Mouse (Mus musculus): Measurements from ENCODE around the gene Olfr658. TPM values are rescaled to one million over a fixed set of nuclear protein-coding genes. Genes with fewer than 3 reads are reported as not detected.

The Olfr658 gene
- not detected in 2 replicates for polyA plus RNA-seq (2014; fragmentation: Nextera tagmentation; extraction: Ambion mirVana)

DNA sequence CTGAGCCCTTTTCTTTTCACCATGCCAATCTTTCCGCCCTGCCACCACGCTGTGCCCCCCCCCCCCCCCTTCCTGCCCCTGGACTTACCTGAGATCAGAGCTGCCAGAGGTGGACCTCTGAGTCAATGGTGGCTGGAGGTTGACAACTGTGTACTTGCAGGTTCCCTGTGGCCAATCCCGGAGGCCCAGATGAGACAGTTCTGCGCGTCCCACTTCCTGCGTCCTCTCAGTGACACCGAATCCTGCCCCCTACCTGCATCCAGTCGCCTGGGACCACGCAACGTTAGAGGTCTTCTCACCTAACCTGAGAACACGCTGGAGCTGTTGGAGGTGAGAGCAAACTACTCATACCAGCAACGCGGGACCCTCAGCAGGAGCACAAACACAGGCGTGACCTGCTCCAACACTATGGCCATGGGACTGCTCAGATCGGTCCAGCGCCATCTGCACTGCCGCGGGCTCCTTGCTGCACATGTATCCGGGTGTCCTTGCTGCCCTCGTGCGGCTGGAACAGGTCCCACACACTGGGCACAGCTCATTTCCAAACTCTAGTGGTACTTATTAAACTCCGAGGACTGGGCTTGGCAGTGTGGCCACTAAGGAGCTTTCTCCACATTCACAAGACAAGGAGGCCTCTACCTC, at the start of gene Olfr658:
Gene Olfr658 (minus strand): TSS at position 465 of the 642 bp plus-strand sequence.
- 38% methylated on average over 18 of the region's 22 CpGs for WGBS
- DNase-seq (ENCODE audit: low spot score): peak; percentile 41
- ATAC-seq (ENCODE audit: low read depth): peak; percentile 81

GRCm38 (mm10) chr7:104686201-104686600, 39.1 kb upstream of the Olfr658 start, which contains the start of gene Olfr661:
Olfr661 (plus strand) TSS chr7:104686501.
- WGBS: 87% methylated on average over 2 of the region's 2 CpGs
- Histone ChIP-seq H3K36me3 (ENCODE audit: control insufficient read depth, insufficient read depth, low read length) (no peaks in the 10 kb centered on the region), H3K27me3 (replicated peaks; ENCODE audit: control insufficient read depth, insufficient read depth, low read length) (no peaks in the 10 kb centered on the region), H3K4me2 (ENCODE audit: low read depth, low read length) (no peak within 1 kb of the TSS), H3K4me1 (ENCODE audit: control insufficient read depth, insufficient read depth, low read length) (no peaks in the 10 kb centered on the region), H3K9ac (ENCODE audit: low read depth, low read length) (no peak within 1 kb of the TSS), H3K27ac (replicated peaks; ENCODE audit: low read depth, low read length) (no peak within 1 kb of the TSS), H3K4me3 (ENCODE audit: low read depth, low read length) (no peak within 1 kb of the TSS), H3K9me3 (ENCODE audit: control insufficient read depth, low read length) (no peaks in the 10 kb centered on the region)
- DNase-seq (ENCODE audit: low spot score) (no peak), ATAC-seq (ENCODE audit: low read depth) (no peak)

More for the DNA sequence above, at the start of gene Olfr658:
- Histone ChIP-seq H3K4me2 (ENCODE audit: low read depth, low read length) (peak within 1 kb of the TSS; percentile 46), H3K4me3 (ENCODE audit: low read depth, low read length) (no peak within 1 kb of the TSS), H3K27ac (replicated peaks; ENCODE audit: low read depth, low read length) (no peak within 1 kb of the TSS), H3K4me1 (ENCODE audit: control insufficient read depth, insufficient read depth, low read length) (no peaks in the 10 kb centered on the region), H3K27me3 (replicated peaks; ENCODE audit: control insufficient read depth, insufficient read depth, low read length) (no peaks in the 10 kb centered on the region), H3K9ac (ENCODE audit: low read depth, low read length) (no peak within 1 kb of the TSS), H3K36me3 (ENCODE audit: control insufficient read depth, insufficient read depth, low read length) (no peaks in the 10 kb centered on the region), H3K9me3 (ENCODE audit: control insufficient read depth, low read length) (no peaks in the 10 kb centered on the region)

GRCm38 (mm10) chr7:104666453-104666852, 19.3 kb upstream of the Olfr658 start, which contains the start of gene Olfr659:
Olfr659 (plus strand) TSS chr7:104666753.
- DNase-seq (ENCODE audit: low spot score): no peak
- Histone ChIP-seq H3K9me3 (ENCODE audit: control insufficient read depth, low read length) (no peaks in the 10 kb centered on the region), H3K4me1 (ENCODE audit: control insufficient read depth, insufficient read depth, low read length) (no peaks in the 10 kb centered on the region), H3K9ac (ENCODE audit: low read depth, low read length) (no peak within 1 kb of the TSS), H3K4me2 (ENCODE audit: low read depth, low read length) (no peak within 1 kb of the TSS), H3K27me3 (replicated peaks; ENCODE audit: control insufficient read depth, insufficient read depth, low read length) (no peaks in the 10 kb centered on the region), H3K36me3 (ENCODE audit: control insufficient read depth, insufficient read depth, low read length) (no peaks in the 10 kb centered on the region), H3K4me3 (ENCODE audit: low read depth, low read length) (no peak within 1 kb of the TSS), H3K27ac (replicated peaks; ENCODE audit: low read depth, low read length) (no peak within 1 kb of the TSS)
- WGBS: 79% methylated on average over 3 of the region's 3 CpGs
- no peak for ATAC-seq (ENCODE audit: low read depth)

GRCm38 (mm10) chr7:104624494-104624893, 22.6 kb downstream of the Olfr658 start, which contains the start of gene Olfr657:
Olfr657 (plus strand) TSS chr7:104624794.
- no peak within 1 kb of the TSS for H3K4me2 ChIP-seq (ENCODE audit: low read depth, low read length)
- H3K27ac ChIP-seq (replicated peaks; ENCODE audit: low read depth, low read length): no peak within 1 kb of the TSS
- ATAC-seq (ENCODE audit: low read depth) (no peak), DNase-seq (ENCODE audit: low spot score) (no peak)
- H3K9me3 ChIP-seq (ENCODE audit: control insufficient read depth, low read length): no peaks in the 10 kb centered on the region; the same call in 1 of the 2 replicates
- no peak within 1 kb of the TSS for H3K9ac ChIP-seq (ENCODE audit: low read depth, low read length)
- no peaks in the 10 kb centered on the region for H3K36me3 ChIP-seq (ENCODE audit: control insufficient read depth, insufficient read depth, low read length)
- no peak within 1 kb of the TSS for H3K4me3 ChIP-seq (ENCODE audit: low read depth, low read length)
- no peaks in the 10 kb centered on the region for H3K27me3 ChIP-seq (replicated peaks; ENCODE audit: control insufficient read depth, insufficient read depth, low read length)
- no peaks in the 10 kb centered on the region for H3K4me1 ChIP-seq (ENCODE audit: control insufficient read depth, insufficient read depth, low read length)

GRCm38 (mm10) chr7:104613655-104614054, 33.5 kb downstream of the Olfr658 start, which contains the start of gene Olfr656:
Olfr656 (plus strand) TSS chr7:104613955.
- Histone ChIP-seq H3K27ac (replicated peaks; ENCODE audit: low read depth, low read length) (no peak within 1 kb of the TSS), H3K27me3 (replicated peaks; ENCODE audit: control insufficient read depth, insufficient read depth, low read length) (no peaks in the 10 kb centered on the region), H3K36me3 (ENCODE audit: control insufficient read depth, insufficient read depth, low read length) (no peaks in the 10 kb centered on the region), H3K9ac (ENCODE audit: low read depth, low read length) (no peak within 1 kb of the TSS), H3K9me3 (ENCODE audit: control insufficient read depth, low read length) (no peaks in the 10 kb centered on the region), H3K4me3 (ENCODE audit: low read depth, low read length) (no peak within 1 kb of the TSS), H3K4me2 (ENCODE audit: low read depth, low read length) (no peak within 1 kb of the TSS), H3K4me1 (ENCODE audit: control insufficient read depth, insufficient read depth, low read length) (no peaks in the 10 kb centered on the region)
- 76% methylated on average over 4 of the region's 4 CpGs for WGBS
- DNase-seq (ENCODE audit: low spot score): no peak
- no peak for ATAC-seq (ENCODE audit: low read depth)

DNA sequence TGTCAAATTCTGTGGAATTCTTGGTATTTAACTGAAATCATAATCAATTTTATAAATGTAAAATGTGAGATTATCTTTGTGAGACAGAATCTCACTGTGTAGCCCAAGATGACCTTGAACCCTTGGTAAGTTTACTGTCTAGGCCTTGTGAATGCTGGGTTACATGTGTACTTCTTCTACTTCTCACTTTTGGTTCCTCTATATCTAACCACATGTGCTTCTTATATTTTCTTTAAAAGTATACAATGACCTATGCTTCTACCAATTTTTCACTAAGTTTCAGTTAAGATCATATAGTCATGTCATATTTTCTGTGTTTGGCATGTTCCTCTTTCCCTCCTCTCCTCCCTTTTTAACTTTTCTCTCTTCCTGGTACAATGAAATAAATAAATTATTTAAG, 42.4 kb downstream of the Olfr658 start:
- ATAC-seq (ENCODE audit: low read depth) (no peak), DNase-seq (ENCODE audit: low spot score) (no peak)
- no peaks in the 10 kb centered on the region for H3K27me3 ChIP-seq (replicated peaks; ENCODE audit: control insufficient read depth, insufficient read depth, low read length)
- H3K27ac ChIP-seq (replicated peaks; ENCODE audit: low read depth, low read length): no peak overlapping the region
- no peak overlapping the region for H3K4me2 ChIP-seq (ENCODE audit: low read depth, low read length)
- H3K36me3 ChIP-seq (ENCODE audit: control insufficient read depth, insufficient read depth, low read length): no peaks in the 10 kb centered on the region
- no peak overlapping the region for H3K4me3 ChIP-seq (ENCODE audit: low read depth, low read length)
- no peak overlapping the region for H3K9ac ChIP-seq (ENCODE audit: low read depth, low read length)
- H3K9me3 ChIP-seq (ENCODE audit: control insufficient read depth, low read length): no peaks in the 10 kb centered on the region
- H3K4me1 ChIP-seq (ENCODE audit: control insufficient read depth, insufficient read depth, low read length): no peaks in the 10 kb centered on the region

DNA sequence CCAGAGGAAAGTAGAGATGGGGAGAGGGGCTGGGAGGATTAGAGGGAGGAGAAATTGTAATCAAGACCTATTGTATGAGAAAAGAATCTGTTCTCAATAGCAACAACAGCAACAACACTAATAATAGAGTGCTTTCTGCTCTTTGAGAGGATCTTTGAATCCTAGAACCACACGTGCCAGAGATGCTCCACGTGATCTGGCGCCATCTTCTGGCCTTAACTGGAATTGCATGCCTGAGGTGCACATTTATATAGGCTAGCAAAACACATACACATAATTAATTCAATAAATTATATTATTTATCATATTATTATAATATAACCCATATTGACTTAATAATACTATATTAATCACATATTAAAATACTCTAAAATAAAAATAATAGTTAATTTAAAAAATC, 43.9 kb downstream of the Olfr658 start:
- no peak overlapping the region for H3K4me2 ChIP-seq (ENCODE audit: low read depth, low read length)
- no peaks in the 10 kb centered on the region for H3K9me3 ChIP-seq (ENCODE audit: control insufficient read depth, low read length)
- H3K9ac ChIP-seq (ENCODE audit: low read depth, low read length): no peak overlapping the region
- ATAC-seq (ENCODE audit: low read depth) (no peak), DNase-seq (ENCODE audit: low spot score) (peak; percentile 3)
- H3K27me3 ChIP-seq (replicated peaks; ENCODE audit: control insufficient read depth, insufficient read depth, low read length): no peaks in the 10 kb centered on the region
- no peaks in the 10 kb centered on the region for H3K4me1 ChIP-seq (ENCODE audit: control insufficient read depth, insufficient read depth, low read length)
- H3K36me3 ChIP-seq (ENCODE audit: control insufficient read depth, insufficient read depth, low read length): no peaks in the 10 kb centered on the region
- H3K4me3 ChIP-seq (ENCODE audit: low read depth, low read length): no peak overlapping the region
- H3K27ac ChIP-seq (replicated peaks; ENCODE audit: low read depth, low read length): no peak overlapping the region
- WGBS: 3% methylated on average over 3 of the region's 3 CpGs

- H3K9ac ChIP-seq (ENCODE audit: low read depth, low read length): no peak within 1 kb of the TSS
- peak; percentile 3 for DNase-seq (ENCODE audit: low spot score)
- H3K36me3 ChIP-seq (ENCODE audit: control insufficient read depth, insufficient read depth, low read length): no peaks in the 10 kb centered on the region
- 82% methylated on average over 2 of the region's 2 CpGs for WGBS
- H3K27ac ChIP-seq (replicated peaks; ENCODE audit: low read depth, low read length): no peak within 1 kb of the TSS
- no peak within 1 kb of the TSS for H3K4me2 ChIP-seq (ENCODE audit: low read depth, low read length)
- no peaks in the 10 kb centered on the region for H3K4me1 ChIP-seq (ENCODE audit: control insufficient read depth, insufficient read depth, low read length)
- no peaks in the 10 kb centered on the region for H3K9me3 ChIP-seq (ENCODE audit: control insufficient read depth, low read length)
- no peak within 1 kb of the TSS for H3K4me3 ChIP-seq (ENCODE audit: low read depth, low read length)
- no peak for ATAC-seq (ENCODE audit: low read depth)
- no peaks in the 10 kb centered on the region for H3K27me3 ChIP-seq (replicated peaks; ENCODE audit: control insufficient read depth, insufficient read depth, low read length)
Observed at GRCm38 (mm10) chr7:104601679-104602078, 45.4 kb downstream of the Olfr658 start, which contains the start of gene Olfr655. Olfr655 (minus strand) TSS chr7:104601779.
